Mouse (Mus musculus): ENCODE measurements around the gene Pdlim1. TPM values are rescaled to one million over a fixed set of nuclear protein-coding genes. Genes with fewer than 3 reads are reported as not detected.
A peak's percentile ranks its signal among the peaks of the same experiment; 100 is the strongest.
"Not testable (repeated sequence)": the region's sequence is repeated elsewhere in the genome, so short reads cannot be mapped to it uniquely, and the experiment has no call there.

Gene Pdlim1
- total RNA-seq, 1 experiment from 2014 or later = 29.3 TPM

GRCm38 (mm10) chr19:40249352-40249751 lies 22.3 kb downstream of the Pdlim1 start:
- ATAC-seq (replicated peaks; ENCODE audit: insufficient number of reproducible peaks, low FRiP score, low TSS enrichment, poor library complexity, severe bottlenecking) = no peak

GRCm38 (mm10) chr19:40248476-40248875 lies 23.2 kb downstream of the Pdlim1 start:
- no peak for ATAC-seq (replicated peaks; ENCODE audit: insufficient number of reproducible peaks, low FRiP score, low TSS enrichment, poor library complexity, severe bottlenecking)

- no peak for ATAC-seq (replicated peaks; ENCODE audit: insufficient number of reproducible peaks, low FRiP score, low TSS enrichment, poor library complexity, severe bottlenecking)
Measured at GRCm38 (mm10) chr19:40247268-40247666, 24.4 kb downstream of the Pdlim1 start.

GRCm38 (mm10) chr19:40246646-40247267 lies 24.9 kb downstream of the Pdlim1 start:
- ATAC-seq (replicated peaks; ENCODE audit: insufficient number of reproducible peaks, low FRiP score, low TSS enrichment, poor library complexity, severe bottlenecking) = 0 out of 2 replicates have a peak, but pooled peaks have one; percentile 27

- no peak for ATAC-seq (replicated peaks; ENCODE audit: insufficient number of reproducible peaks, low FRiP score, low TSS enrichment, poor library complexity, severe bottlenecking)
Measured at GRCm38 (mm10) chr19:40240838-40241689, 30.6 kb downstream of the Pdlim1 start.

GRCm38 (mm10) chr19:40240360-40240759 lies 31.3 kb downstream of the Pdlim1 start:
- ATAC-seq (replicated peaks; ENCODE audit: insufficient number of reproducible peaks, low FRiP score, low TSS enrichment, poor library complexity, severe bottlenecking) = no peak

GRCm38 (mm10) chr19:40238175-40238850 lies 33.3 kb downstream of the Pdlim1 start:
- no peak for ATAC-seq (replicated peaks; ENCODE audit: insufficient number of reproducible peaks, low FRiP score, low TSS enrichment, poor library complexity, severe bottlenecking)

GRCm38 (mm10) chr19:40232560-40232959 lies 39.1 kb downstream of the Pdlim1 start:
- no peak for ATAC-seq (replicated peaks; ENCODE audit: insufficient number of reproducible peaks, low FRiP score, low TSS enrichment, poor library complexity, severe bottlenecking)

- no peak for ATAC-seq (replicated peaks; ENCODE audit: insufficient number of reproducible peaks, low FRiP score, low TSS enrichment, poor library complexity, severe bottlenecking)
Measured at GRCm38 (mm10) chr19:40231825-40232541, 39.7 kb downstream of the Pdlim1 start.

- ATAC-seq (replicated peaks; ENCODE audit: insufficient number of reproducible peaks, low FRiP score, low TSS enrichment, poor library complexity, severe bottlenecking) = no peak
Measured at GRCm38 (mm10) chr19:40231074-40231738, 40.4 kb downstream of the Pdlim1 start.

GRCm38 (mm10) chr19:40226516-40227151 lies 45.0 kb downstream of the Pdlim1 start:
- ATAC-seq (replicated peaks; ENCODE audit: insufficient number of reproducible peaks, low FRiP score, low TSS enrichment, poor library complexity, severe bottlenecking) = no peak

- ATAC-seq (replicated peaks; ENCODE audit: insufficient number of reproducible peaks, low FRiP score, low TSS enrichment, poor library complexity, severe bottlenecking) = no peak
Measured at GRCm38 (mm10) chr19:40225761-40226110, 45.9 kb downstream of the Pdlim1 start.

- no peak for ATAC-seq (replicated peaks; ENCODE audit: insufficient number of reproducible peaks, low FRiP score, low TSS enrichment, poor library complexity, severe bottlenecking)
Measured at GRCm38 (mm10) chr19:40225102-40225760, 46.4 kb downstream of the Pdlim1 start.

- ATAC-seq (replicated peaks; ENCODE audit: insufficient number of reproducible peaks, low FRiP score, low TSS enrichment, poor library complexity, severe bottlenecking) = not testable (repeated sequence)
Measured at GRCm38 (mm10) chr19:40222307-40222706, 49.3 kb downstream of the Pdlim1 start.

GRCm38 (mm10) chr19:40220878-40221277 lies 50.8 kb downstream of the Pdlim1 start:
- no peak for ATAC-seq (replicated peaks; ENCODE audit: insufficient number of reproducible peaks, low FRiP score, low TSS enrichment, poor library complexity, severe bottlenecking)

GRCm38 (mm10) chr19:40202947-40203346 lies 68.7 kb downstream of the Pdlim1 start:
- not testable (repeated sequence) for ATAC-seq (replicated peaks; ENCODE audit: insufficient number of reproducible peaks, low FRiP score, low TSS enrichment, poor library complexity, severe bottlenecking)

- ATAC-seq (replicated peaks; ENCODE audit: insufficient number of reproducible peaks, low FRiP score, low TSS enrichment, poor library complexity, severe bottlenecking) = no peak
Measured at GRCm38 (mm10) chr19:40190596-40190995, 81.0 kb downstream of the Pdlim1 start.

GRCm38 (mm10) chr19:40187160-40187559 lies 84.5 kb downstream of the Pdlim1 start, which contains the start of gene Cyp2c70:
Gene Cyp2c70 (minus strand): TSS chr19:40187333.
- ATAC-seq (replicated peaks; ENCODE audit: insufficient number of reproducible peaks, low FRiP score, low TSS enrichment, poor library complexity, severe bottlenecking) = no peak
